ENCODE assay signal across 20 mouse cellular contexts in the genomic region with DNA sequence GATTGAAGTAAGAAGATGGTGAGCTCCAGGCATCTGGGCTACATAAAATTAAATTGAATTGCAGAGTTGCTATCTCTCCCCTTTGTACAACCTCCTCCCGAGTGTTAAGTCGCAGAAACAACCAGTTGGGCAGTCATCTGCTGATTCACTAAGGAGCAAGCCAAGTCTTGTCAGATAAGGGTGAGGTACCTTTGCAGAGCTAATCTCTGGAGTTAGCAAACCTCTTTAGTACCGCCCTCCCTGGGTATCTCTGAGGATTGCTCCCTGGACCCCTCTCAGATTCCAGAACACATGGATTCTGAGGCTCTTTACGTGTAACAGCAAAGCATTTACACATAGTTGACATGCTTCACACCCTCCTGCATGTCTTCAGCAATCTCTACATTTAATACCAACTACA. TPM values are rescaled to one million over a fixed set of nuclear protein-coding genes. Genes with fewer than 3 reads are reported as not detected.
DNase-seq lines count a peak whose midpoint lies in the region; ATAC-seq lines count a peak whose summit lies in the region.
"Had no signal": no experiment of that assay in that cellular context is flagged by ENCODE, and none has a peak within 500 bp of the region (broad histone marks: within the 10 kb centered on the region; RNA-seq: fewer than 3 reads in every experiment).

No protein-coding gene starts in this region.

- H3K9me3 ChIP-seq in liver, embryonic 15.5 days (replicated peaks) = no peaks in the 10 kb centered on the region
- H3K9me3 ChIP-seq in forebrain, embryonic 10.5 days = no peaks in the 10 kb centered on the region
- H3K9me3 ChIP-seq: embryonic facial prominence, embryonic 12.5 days; heart, embryonic 15.5 days; limb, embryonic 15.5 days; midbrain, embryonic 10.5 days; neural tube, embryonic 13.5 days had no signal

- peaks cover 74% of the 10 kb centered on the region for H3K4me1 ChIP-seq in liver, embryonic 15.5 days (replicated peaks)
- H3K4me1 ChIP-seq in forebrain, embryonic 10.5 days = peaks cover 10% of the 10 kb centered on the region

- H3K4me3 ChIP-seq in liver, embryonic 15.5 days (replicated peaks) = 0 out of 2 replicates have a peak overlapping the region, but pooled peaks have one; percentile 19
- H3K4me3 ChIP-seq in forebrain, embryonic 10.5 days = no peak overlapping the region
- H3K4me3 ChIP-seq: embryonic facial prominence, embryonic 12.5 days; heart, embryonic 15.5 days; limb, embryonic 15.5 days; midbrain, embryonic 10.5 days; neural tube, embryonic 13.5 days had no signal

- 22% methylated on average over 4 of the region's 4 CpGs for WGBS in liver, embryonic 15.5 days (ENCODE audit: insufficient replicate concordance)
- 81% methylated on average over 4 of the region's 4 CpGs for WGBS in forebrain, embryonic 10.5 days

- ATAC-seq in erythroblast, adult 5-6 weeks (replicated peaks; ENCODE audit: low FRiP score, poor library complexity, severe bottlenecking) = peak; percentile 59
- peak; percentile 63 for ATAC-seq in liver, embryonic 15.5 days (ENCODE audit: insufficient read depth)

- H3K9ac ChIP-seq in liver, embryonic 15.5 days = peak overlapping the region; percentile 57
- H3K9ac ChIP-seq: embryonic facial prominence, embryonic 12.5 days; heart, embryonic 15.5 days; limb, embryonic 15.5 days; neural tube, embryonic 13.5 days had no signal

- H3K27me3 ChIP-seq in liver, embryonic 15.5 days = no peaks in the 10 kb centered on the region
- no peaks in the 10 kb centered on the region for H3K27me3 ChIP-seq in forebrain, embryonic 10.5 days (ENCODE audit: poor library complexity, severe bottlenecking)
- H3K27me3 ChIP-seq: embryonic facial prominence, embryonic 12.5 days; heart, embryonic 15.5 days; limb, embryonic 15.5 days had no signal

- peak overlapping the region; percentile 100 for H3K27ac ChIP-seq in liver, embryonic 15.5 days (replicated peaks)
- no peak overlapping the region for H3K27ac ChIP-seq in forebrain, embryonic 10.5 days
- H3K27ac ChIP-seq: embryonic facial prominence, embryonic 12.5 days; heart, embryonic 15.5 days; limb, embryonic 15.5 days; midbrain, embryonic 10.5 days; neural tube, embryonic 13.5 days had no signal

- peak overlapping the region; percentile 60 for H3K4me2 ChIP-seq in liver, embryonic 15.5 days
- H3K4me2 ChIP-seq: embryonic facial prominence, embryonic 12.5 days; heart, embryonic 15.5 days; limb, embryonic 15.5 days; neural tube, embryonic 13.5 days had no signal

- DNase-seq in spleen, postnatal 36 days (ENCODE audit: low spot score in 2 of 2) = peak; percentile 40 to 55
- DNase-seq in spleen, adult 12 weeks (ENCODE audit: low spot score) = no peak
- no peak for DNase-seq in adrenal gland, postnatal 4 days (ENCODE audit: low spot score in 2 of 2)
- no peak for DNase-seq in kidney, postnatal 10 days
- DNase-seq in forebrain, embryonic 10.5 days (ENCODE audit: extremely low spot score, low spot score) = no peak
- DNase-seq: cerebellum, adult 11-12 months; gastrocnemius, postnatal 10 days; kidney, adult 18-20 months; kidney, postnatal 25 days; layer of hippocampus, adult 9-11 months; right cerebral cortex, postnatal 25 days; thymus, adult 2 months had no signal

- H3K36me3 ChIP-seq in liver, embryonic 15.5 days (replicated peaks) = no peaks in the 10 kb centered on the region
- no peaks in the 10 kb centered on the region for H3K36me3 ChIP-seq in forebrain, embryonic 10.5 days (replicated peaks)
- H3K36me3 ChIP-seq: embryonic facial prominence, embryonic 12.5 days; heart, embryonic 15.5 days; limb, embryonic 15.5 days; midbrain, embryonic 10.5 days; neural tube, embryonic 13.5 days had no signal

RNA-seq across cellular contexts. Expression of a gene that starts 3.9 kb away (rescaled TPM):
- total RNA-seq in erythroblast, adult 5-6 weeks (2015; ENCODE audit: low replicate concordance) = 20.9 and 27.0 TPM in 2 replicates
- total RNA-seq in erythroblast, adult 5-6 weeks (2017; ENCODE audit: low replicate concordance) = 38.6 and 38.7 TPM in 2 replicates
- 34.3 and 34.4 TPM in 2 replicates for polyA plus RNA-seq in liver, embryonic 15.5 days (2015; fragmentation: Nextera tagmentation; extraction: Ambion mirVana)
- 10 to 100 TPM; 59.4 to 61.9 TPM for total RNA-seq in adrenal gland, postnatal 4 days (2021)
- 51.5 and 52.7 TPM in 2 replicates for polyA plus RNA-seq in forebrain, embryonic 10.5 days (2016; fragmentation: Nextera tagmentation; extraction: Ambion mirVana)

RNA-seq across cellular contexts. Expression of a gene that starts 9.5 kb away (rescaled TPM):
- 131 and 140 TPM in 2 replicates for total RNA-seq in erythroblast, adult 5-6 weeks (2015; ENCODE audit: low replicate concordance)
- total RNA-seq in erythroblast, adult 5-6 weeks (2017; ENCODE audit: low replicate concordance) = 234 and 332 TPM in 2 replicates
- polyA plus RNA-seq in liver, embryonic 15.5 days (2015; fragmentation: Nextera tagmentation; extraction: Ambion mirVana) = 155 and 157 TPM in 2 replicates
- total RNA-seq in adrenal gland, postnatal 4 days (2021) = 100 to 1,000 TPM; 257 to 268 TPM
- 109 and 110 TPM in 2 replicates for polyA plus RNA-seq in forebrain, embryonic 10.5 days (2016; fragmentation: Nextera tagmentation; extraction: Ambion mirVana)

RNA-seq across cellular contexts. Expression of a gene that starts 58.7 kb away (rescaled TPM):
- total RNA-seq in erythroblast, adult 5-6 weeks (2015; ENCODE audit: low replicate concordance) = not detected in 2 replicates
- 0.26 TPM in 1 of 2 replicates, not detected in the other for total RNA-seq in erythroblast, adult 5-6 weeks (2017; ENCODE audit: low replicate concordance)
- 0.07 and 0.09 TPM in 2 replicates for polyA plus RNA-seq in liver, embryonic 15.5 days (2015; fragmentation: Nextera tagmentation; extraction: Ambion mirVana)
- total RNA-seq in adrenal gland, postnatal 4 days (2021) = 1 to 10 TPM; 1.8 to 2.1 TPM
- polyA plus RNA-seq in forebrain, embryonic 10.5 days (2016; fragmentation: Nextera tagmentation; extraction: Ambion mirVana) = 0.14 and 0.29 TPM in 2 replicates
- total RNA-seq: hematopoietic stem cell, adult 5-6 weeks had no signal

Comparison
In these comparisons a context has a peak if more than half of its experiments do, and no peak if none do; other contexts are left out.
1. DNase-seq: peak in spleen, postnatal 36 days (2 of 2); none in spleen, adult 12 weeks (single experiment), adrenal gland, postnatal 4 days (0 of 2), kidney, postnatal 10 days (single experiment) and forebrain, embryonic 10.5 days (single experiment).